Comparison of ENCODE assay signal across 28 mouse cellular contexts in genomic region chr1:84940322-84940721, GRCm38 (mm10). TPM values are rescaled to one million over a fixed set of nuclear protein-coding genes. Genes with fewer than 3 reads are reported as not detected.
DNase-seq lines count a peak whose midpoint lies in the region; ATAC-seq lines count a peak whose summit lies in the region.
"Had no signal": no experiment of that assay in that cellular context is flagged by ENCODE, and none has a peak within 500 bp of the region (broad histone marks: within the 10 kb centered on the region; RNA-seq: fewer than 3 reads in every experiment).

No protein-coding gene starts in this region.

- H3K27me3 ChIP-seq in liver, embryonic 16.5 days (ENCODE audit: control insufficient read depth, insufficient read depth, low read depth, low read length): peaks cover 5% of the 10 kb centered on the region
- peaks cover 2% of the 10 kb centered on the region; the same call in 1 of the 2 replicates for H3K27me3 ChIP-seq in midbrain, embryonic 11.5 days (ENCODE audit: control insufficient read depth, insufficient read depth, low read length)
- H3K27me3 ChIP-seq in midbrain, embryonic 13.5 days: no peaks in the 10 kb centered on the region
- H3K27me3 ChIP-seq: CH12.LX; embryonic facial prominence, embryonic 15.5 days; Patski had no signal

- H3K4me3 ChIP-seq in liver, embryonic 16.5 days (ENCODE audit: low read depth, low read length): no peak overlapping the region
- no peak overlapping the region for H3K4me3 ChIP-seq in midbrain, embryonic 11.5 days (ENCODE audit: low read depth, low read length)
- no peak overlapping the region for H3K4me3 ChIP-seq in midbrain, embryonic 13.5 days (replicated peaks)
- H3K4me3 ChIP-seq: embryonic facial prominence, embryonic 13.5 days; embryonic facial prominence, embryonic 15.5 days; erythroblast, embryonic 14.5 days; forebrain, embryonic 10.5 days; forebrain, embryonic 12.5 days had no signal

- no peaks in the 10 kb centered on the region for H3K4me1 ChIP-seq in liver, embryonic 16.5 days (ENCODE audit: control insufficient read depth, low read depth, low read length)
- H3K4me1 ChIP-seq in midbrain, embryonic 11.5 days (ENCODE audit: control insufficient read depth, insufficient read depth, low read length): no peaks in the 10 kb centered on the region
- peaks cover 5% of the 10 kb centered on the region for H3K4me1 ChIP-seq in midbrain, embryonic 13.5 days (replicated peaks)
- H3K4me1 ChIP-seq: embryonic facial prominence, embryonic 13.5 days; embryonic facial prominence, embryonic 15.5 days; forebrain, embryonic 10.5 days had no signal

- H3K27ac ChIP-seq in liver, embryonic 16.5 days (ENCODE audit: low read length): no peak overlapping the region
- H3K27ac ChIP-seq in midbrain, embryonic 11.5 days (ENCODE audit: low read depth, low read length): no peak overlapping the region
- H3K27ac ChIP-seq in midbrain, embryonic 13.5 days: no peak overlapping the region
- H3K27ac ChIP-seq: embryonic facial prominence, embryonic 13.5 days; embryonic facial prominence, embryonic 15.5 days; forebrain, embryonic 10.5 days; forebrain, embryonic 12.5 days had no signal

- no peaks in the 10 kb centered on the region for H3K36me3 ChIP-seq in liver, embryonic 16.5 days (ENCODE audit: control insufficient read depth, insufficient read depth)
- H3K36me3 ChIP-seq in midbrain, embryonic 11.5 days (ENCODE audit: control insufficient read depth, insufficient read depth, low read length): no peaks in the 10 kb centered on the region
- no peaks in the 10 kb centered on the region for H3K36me3 ChIP-seq in midbrain, embryonic 13.5 days
- H3K36me3 ChIP-seq: embryonic facial prominence, embryonic 13.5 days; embryonic facial prominence, embryonic 15.5 days; forebrain, embryonic 10.5 days; forebrain, embryonic 12.5 days; G1E had no signal

- ATAC-seq in liver, embryonic 16.5 days (ENCODE audit: low read depth): peak; percentile 39; the same call in 1 of the 2 replicates
- no peak for ATAC-seq in midbrain, embryonic 11.5 days (ENCODE audit: low FRiP score)
- no peak for ATAC-seq in midbrain, embryonic 13.5 days
- peak; percentile 64 for ATAC-seq in megakaryocyte, adult 5-6 weeks (ENCODE audit: poor library complexity, severe bottlenecking)
- no peak for ATAC-seq in megakaryocyte-erythroid progenitor cell, adult 5-6 weeks (replicated peaks; ENCODE audit: low FRiP score, low TSS enrichment, poor library complexity, severe bottlenecking)
- ATAC-seq: activated CD4-positive, CD25-positive, alpha-beta regulatory T cell, adult 4 months; forebrain, embryonic 14.5 days; forebrain, embryonic 16.5 days; Patski had no signal

- WGBS in liver, embryonic 16.5 days (ENCODE audit: insufficient replicate concordance): 59% methylated on average over 2 of the region's 2 CpGs
- 86% methylated on average over 2 of the region's 2 CpGs for WGBS in midbrain, embryonic 11.5 days
- 94% methylated on average over 2 of the region's 2 CpGs for WGBS in midbrain, embryonic 13.5 days

- H3K9ac ChIP-seq in liver, embryonic 16.5 days (ENCODE audit: low read depth, low read length): no peak overlapping the region
- H3K9ac ChIP-seq in midbrain, embryonic 11.5 days (ENCODE audit: low read length): no peak overlapping the region
- no peak overlapping the region for H3K9ac ChIP-seq in midbrain, embryonic 13.5 days (replicated peaks)
- H3K9ac ChIP-seq: embryonic facial prominence, embryonic 13.5 days; embryonic facial prominence, embryonic 15.5 days; forebrain, embryonic 12.5 days had no signal

- no peak overlapping the region for H3K4me2 ChIP-seq in liver, embryonic 16.5 days (ENCODE audit: low read depth, low read length)
- no peak overlapping the region for H3K4me2 ChIP-seq in midbrain, embryonic 11.5 days
- no peak overlapping the region for H3K4me2 ChIP-seq in midbrain, embryonic 13.5 days (replicated peaks)
- H3K4me2 ChIP-seq: embryonic facial prominence, embryonic 13.5 days; embryonic facial prominence, embryonic 15.5 days; forebrain, embryonic 12.5 days had no signal

- H3K9me3 ChIP-seq in liver, embryonic 16.5 days (replicated peaks; ENCODE audit: control insufficient read depth, low read length): no peaks in the 10 kb centered on the region
- no peaks in the 10 kb centered on the region for H3K9me3 ChIP-seq in midbrain, embryonic 11.5 days (ENCODE audit: control insufficient read depth, low read length)
- no peaks in the 10 kb centered on the region for H3K9me3 ChIP-seq in midbrain, embryonic 13.5 days
- H3K9me3 ChIP-seq: embryonic facial prominence, embryonic 13.5 days; embryonic facial prominence, embryonic 15.5 days; forebrain, embryonic 10.5 days; forebrain, embryonic 12.5 days had no signal

- no peak for DNase-seq in liver
- DNase-seq in midbrain, embryonic 11.5 days (ENCODE audit: low spot score, missing footprints): peak; percentile 49
- no peak for DNase-seq in cerebellum, adult 8-10 months
- DNase-seq: adrenal gland, adult 8-10 months; adrenal gland, postnatal 14 days; adrenal gland, postnatal 36 days; cerebellum, adult 11-12 months; cerebellum, adult 2 months; cerebellum, adult 9-11 months; cerebellum, postnatal 14 days; cerebellum, postnatal 36 days; embryo, embryonic 11 days had no signal

RNA-seq across cellular contexts. Expression of gene Slc16a14, which starts 5.4 kb away (rescaled TPM):
- 0.04 TPM in 1 of 2 replicates, not detected in the other for polyA plus RNA-seq in liver, embryonic 16.5 days (2015; fragmentation: Nextera tagmentation; extraction: Ambion mirVana)
- polyA plus RNA-seq in midbrain, embryonic 11.5 days (2014; fragmentation: Nextera tagmentation; extraction: Ambion mirVana): 4.7 and 4.8 TPM in 2 replicates
- 18.9 and 20.6 TPM in 2 replicates for polyA plus RNA-seq in midbrain, embryonic 13.5 days (2015; fragmentation: Nextera tagmentation; extraction: Ambion mirVana)
- 0.32 and 1.1 TPM in 2 replicates for total RNA-seq in megakaryocyte, adult 5-6 weeks (2015)
- total RNA-seq in megakaryocyte, adult 5-6 weeks (2017): 0.18 and 0.57 TPM in 2 replicates
- total RNA-seq in megakaryocyte-erythroid progenitor cell, adult 5-6 weeks (2014; fragmentation: Nextera tagmentation): not detected in 2 replicates
- total RNA-seq in megakaryocyte-erythroid progenitor cell, adult 5-6 weeks (2017): not detected in 2 replicates
- total RNA-seq: common myeloid progenitor, adult 5-6 weeks had no signal
- polyA plus RNA-seq: activated CD4-positive, CD25-positive, alpha-beta regulatory T cell, adult 4 months; erythroblast, embryonic 14.5 days; Patski had no signal

Comparison
In these comparisons a context has a peak if more than half of its experiments do, and no peak if none do; other contexts are left out.
1. ATAC-seq: peak in liver, embryonic 16.5 days (single experiment) and megakaryocyte, adult 5-6 weeks (single experiment); none in midbrain, embryonic 11.5 days (single experiment), midbrain, embryonic 13.5 days (single experiment) and megakaryocyte-erythroid progenitor cell, adult 5-6 weeks (single experiment).